Comparison of ENCODE assay signal across 30 mouse cellular contexts in the genomic region with DNA sequence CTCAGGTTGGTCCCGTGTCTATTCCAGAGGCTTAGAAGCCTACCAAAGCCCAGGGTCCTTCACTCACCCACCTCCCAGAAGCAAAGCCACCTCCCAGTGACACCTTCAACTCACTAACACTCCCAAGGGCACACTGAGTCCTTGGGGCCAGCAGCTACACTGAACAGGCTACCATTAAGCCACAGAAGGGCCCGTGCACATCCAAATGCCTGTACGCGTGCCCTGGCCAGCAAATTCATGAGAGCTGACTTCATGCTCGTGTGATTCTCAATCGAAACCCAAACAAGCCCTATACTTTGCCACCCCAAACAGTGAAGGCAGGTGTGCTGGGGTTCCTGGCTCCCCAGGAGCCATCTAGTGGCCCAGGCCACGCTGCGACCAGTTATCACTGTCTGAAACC. TPM values are rescaled to one million over a fixed set of nuclear protein-coding genes. Genes with fewer than 3 reads are reported as not detected.
A peak's percentile ranks its signal among the peaks of the same experiment; 100 is the strongest.
DNase-seq lines count a peak whose midpoint lies in the region; ATAC-seq and TF ChIP-seq lines count a peak whose summit lies in the region.
"Had no signal": no experiment of that assay in that cellular context is flagged by ENCODE, and none has a peak within 500 bp of the region (broad histone marks: within the 10 kb centered on the region; RNA-seq: fewer than 3 reads in every experiment).

No protein-coding gene starts in this region.

- no peak overlapping the region for H3K4me3 ChIP-seq in forebrain, embryonic 16.5 days (replicated peaks; ENCODE audit: low read length)
- H3K4me3 ChIP-seq in forebrain, embryonic 14.5 days (ENCODE audit: low read depth, low read length), result no peak overlapping the region
- no peak overlapping the region for H3K4me3 ChIP-seq in kidney, adult 2 months (ENCODE audit: insufficient read depth, low read depth, low read length)
- H3K4me3 ChIP-seq in limb, embryonic 13.5 days, result no peak overlapping the region
- H3K4me3 ChIP-seq in limb, embryonic 14.5 days (replicated peaks; ENCODE audit: low read length), result no peak overlapping the region
- H3K4me3 ChIP-seq: embryonic facial prominence, embryonic 12.5 days; forebrain, embryonic 10.5 days; heart, embryonic 10.5 days; heart, embryonic 15.5 days; hindbrain, embryonic 12.5 days; liver, embryonic 13.5 days; megakaryocyte, embryonic 14.5 days; midbrain, embryonic 12.5 days had no signal

- WGBS in forebrain, embryonic 16.5 days, result 67% methylated on average over 8 of the region's 8 CpGs
- WGBS in forebrain, embryonic 14.5 days, result 68% methylated on average over 8 of the region's 8 CpGs
- 65% methylated on average over 8 of the region's 8 CpGs for WGBS in kidney, adult 2 months
- WGBS in limb, embryonic 13.5 days, result 62% methylated on average over 8 of the region's 8 CpGs
- 68% methylated on average over 8 of the region's 8 CpGs for WGBS in limb, embryonic 14.5 days

- TF ChIP-seq CTCF in kidney, adult 2 months (conservative IDR thresholded peaks at IDR 0.05; ENCODE audit: insufficient read depth, insufficient read length, low read depth, low read length), result no peak

- peaks cover 49% of the 10 kb centered on the region for H3K4me1 ChIP-seq in forebrain, embryonic 16.5 days (replicated peaks; ENCODE audit: control insufficient read depth, insufficient read depth, low read length)
- peaks cover 21% of the 10 kb centered on the region for H3K4me1 ChIP-seq in forebrain, embryonic 14.5 days (ENCODE audit: control insufficient read depth, insufficient read depth, low read length)
- H3K4me1 ChIP-seq in kidney, adult 2 months (ENCODE audit: control insufficient read depth, insufficient read depth, low read length), result peaks cover 6% of the 10 kb centered on the region; the same call in 1 of the 2 replicates
- H3K4me1 ChIP-seq in limb, embryonic 13.5 days, result peaks cover 37% of the 10 kb centered on the region
- H3K4me1 ChIP-seq in limb, embryonic 14.5 days (ENCODE audit: control insufficient read depth, insufficient read depth, low read length), result peaks cover 23% of the 10 kb centered on the region
- H3K4me1 ChIP-seq: liver, embryonic 13.5 days had no signal

- no peak for ATAC-seq in forebrain, embryonic 16.5 days
- ATAC-seq in forebrain, embryonic 14.5 days, result no peak
- ATAC-seq in limb, embryonic 13.5 days (ENCODE audit: low FRiP score, low read depth), result no peak
- ATAC-seq in limb, embryonic 14.5 days (ENCODE audit: low FRiP score, low read depth), result no peak
- ATAC-seq: intestine, postnatal 0 days; lung, postnatal 0 days had no signal

- no peaks in the 10 kb centered on the region for H3K9me3 ChIP-seq in forebrain, embryonic 16.5 days (ENCODE audit: control insufficient read depth, low read length)
- no peaks in the 10 kb centered on the region for H3K9me3 ChIP-seq in forebrain, embryonic 14.5 days (replicated peaks; ENCODE audit: control insufficient read depth, low read length)
- H3K9me3 ChIP-seq in limb, embryonic 13.5 days, result no peaks in the 10 kb centered on the region
- H3K9me3 ChIP-seq in limb, embryonic 14.5 days (ENCODE audit: control insufficient read depth, low read length), result no peaks in the 10 kb centered on the region
- H3K9me3 ChIP-seq: embryonic facial prominence, embryonic 12.5 days; forebrain, embryonic 10.5 days; heart, embryonic 10.5 days; heart, embryonic 15.5 days; hindbrain, embryonic 12.5 days; liver, embryonic 13.5 days; megakaryocyte, embryonic 14.5 days; midbrain, embryonic 12.5 days had no signal

- H3K27me3 ChIP-seq in forebrain, embryonic 16.5 days (replicated peaks; ENCODE audit: control insufficient read depth, insufficient read depth, low read length), result no peaks in the 10 kb centered on the region
- H3K27me3 ChIP-seq in forebrain, embryonic 14.5 days (replicated peaks; ENCODE audit: control insufficient read depth, insufficient read depth, low read length), result no peaks in the 10 kb centered on the region
- H3K27me3 ChIP-seq in kidney, adult 2 months (replicated peaks; ENCODE audit: control insufficient read depth, insufficient read depth, low read length), result no peaks in the 10 kb centered on the region
- H3K27me3 ChIP-seq in limb, embryonic 13.5 days, result peaks cover 35% of the 10 kb centered on the region
- H3K27me3 ChIP-seq in limb, embryonic 14.5 days (ENCODE audit: control insufficient read depth, insufficient read depth, low read length), result no peaks in the 10 kb centered on the region

- no peak for TF ChIP-seq POLR2A in kidney, adult 2 months (IDR thresholded peaks at IDR 0.05; ENCODE audit: low read depth, low read length)
- TF ChIP-seq POLR2A in limb, embryonic 14.5 days (IDR thresholded peaks at IDR 0.05; ENCODE audit: borderline replicate concordance, extremely low read depth, insufficient read depth, insufficient read length), result no peak

- no peaks in the 10 kb centered on the region for H3K36me3 ChIP-seq in forebrain, embryonic 16.5 days (ENCODE audit: control insufficient read depth, insufficient read depth)
- no peaks in the 10 kb centered on the region for H3K36me3 ChIP-seq in forebrain, embryonic 14.5 days (ENCODE audit: control insufficient read depth, insufficient read depth, low read length)
- no peaks in the 10 kb centered on the region for H3K36me3 ChIP-seq in kidney, adult 2 months (ENCODE audit: control insufficient read depth, insufficient read depth, low read length)
- no peaks in the 10 kb centered on the region for H3K36me3 ChIP-seq in limb, embryonic 13.5 days
- no peaks in the 10 kb centered on the region for H3K36me3 ChIP-seq in limb, embryonic 14.5 days (ENCODE audit: control insufficient read depth, insufficient read depth, low read length)
- H3K36me3 ChIP-seq: embryonic facial prominence, embryonic 12.5 days; forebrain, embryonic 10.5 days; heart, embryonic 10.5 days; heart, embryonic 15.5 days; hindbrain, embryonic 12.5 days; liver, embryonic 13.5 days; midbrain, embryonic 12.5 days had no signal

- no peak for DNase-seq in forebrain, embryonic 14.5 days (ENCODE audit: low spot score)
- no peak for DNase-seq in kidney, adult 2 months
- DNase-seq in kidney, postnatal 10 days, result no peak
- DNase-seq in limb, embryonic 14.5 days (ENCODE audit: low spot score), result no peak
- DNase-seq: adrenal gland, postnatal 25 days; B cell, adult 2 months; cerebellum, adult 11-12 months; cerebellum, postnatal 25 days; gastrocnemius, postnatal 14 days; heart, postnatal 36 days; layer of hippocampus, adult 9-11 months; liver, embryonic 13.5 days; lung, adult 18-20 months; lung, postnatal 4 days; right cerebral cortex, adult 18-20 months; spleen, adult 18-20 months; thymus, adult 2 months; thymus, postnatal 4 days had no signal

- H3K9ac ChIP-seq in forebrain, embryonic 16.5 days (replicated peaks; ENCODE audit: low read depth, low read length), result no peak overlapping the region
- H3K9ac ChIP-seq in forebrain, embryonic 14.5 days (ENCODE audit: low read length), result no peak overlapping the region
- no peak overlapping the region for H3K9ac ChIP-seq in limb, embryonic 13.5 days
- H3K9ac ChIP-seq in limb, embryonic 14.5 days (ENCODE audit: low read depth, low read length, severe bottlenecking), result peak overlapping the region; percentile 21; the same call in 1 of the 2 replicates
- H3K9ac ChIP-seq: embryonic facial prominence, embryonic 12.5 days; heart, embryonic 15.5 days; hindbrain, embryonic 12.5 days; liver, embryonic 13.5 days; midbrain, embryonic 12.5 days had no signal

- H3K27ac ChIP-seq in forebrain, embryonic 16.5 days (ENCODE audit: low read length), result peak overlapping the region; percentile 8; the same call in 1 of the 2 replicates
- no peak overlapping the region for H3K27ac ChIP-seq in forebrain, embryonic 14.5 days (ENCODE audit: low read depth, low read length)
- H3K27ac ChIP-seq in kidney, adult 2 months (ENCODE audit: insufficient read depth, low read depth, low read length), result peak overlapping the region; percentile 88
- peak overlapping the region; percentile 73 for H3K27ac ChIP-seq in limb, embryonic 13.5 days
- H3K27ac ChIP-seq in limb, embryonic 14.5 days (replicated peaks; ENCODE audit: low read depth, low read length), result peak overlapping the region; percentile 75
- H3K27ac ChIP-seq: embryonic facial prominence, embryonic 12.5 days; forebrain, embryonic 10.5 days; heart, embryonic 10.5 days; heart, embryonic 15.5 days; hindbrain, embryonic 12.5 days; kidney, postnatal 0 days; liver, embryonic 13.5 days; midbrain, embryonic 12.5 days had no signal

- no peak overlapping the region for H3K4me2 ChIP-seq in forebrain, embryonic 16.5 days (ENCODE audit: low read length)
- no peak overlapping the region for H3K4me2 ChIP-seq in forebrain, embryonic 14.5 days (ENCODE audit: low read length)
- H3K4me2 ChIP-seq in limb, embryonic 13.5 days (replicated peaks), result peak overlapping the region; percentile 27; the same call in 1 of the 2 replicates
- H3K4me2 ChIP-seq in limb, embryonic 14.5 days (replicated peaks; ENCODE audit: low read depth, low read length, severe bottlenecking), result 0 out of 2 replicates have a peak overlapping the region, but pooled peaks have one; percentile 1
- H3K4me2 ChIP-seq: embryonic facial prominence, embryonic 12.5 days; heart, embryonic 15.5 days; hindbrain, embryonic 12.5 days; liver, embryonic 13.5 days; midbrain, embryonic 12.5 days had no signal

RNA-seq across cellular contexts. Expression of a gene that starts 3.6 kb away (rescaled TPM):
- 156 and 181 TPM in 2 replicates for polyA plus RNA-seq in forebrain, embryonic 16.5 days (2015; fragmentation: Nextera tagmentation; extraction: Ambion mirVana)
- 170 and 177 TPM in 2 replicates for polyA plus RNA-seq in forebrain, embryonic 14.5 days (2014; fragmentation: Nextera tagmentation; extraction: Ambion mirVana)
- polyA plus RNA-seq in kidney, adult 2 months (2012; rRNA removed), result 12.4 and 15.9 TPM in 2 replicates
- polyA plus RNA-seq in limb, embryonic 13.5 days (2015; fragmentation: Nextera tagmentation; extraction: Ambion mirVana), result 51.2 and 51.3 TPM in 2 replicates
- 91.5 and 93.6 TPM in 2 replicates for polyA plus RNA-seq in limb, embryonic 14.5 days (2012; rRNA removed)
- polyA plus RNA-seq in limb, embryonic 14.5 days (2014; fragmentation: Nextera tagmentation; extraction: Ambion mirVana), result 52.7 and 59.6 TPM in 2 replicates

RNA-seq across cellular contexts. Expression of a gene that starts 34.1 kb away (rescaled TPM):
- polyA plus RNA-seq in forebrain, embryonic 16.5 days (2015; fragmentation: Nextera tagmentation; extraction: Ambion mirVana), result 20.5 and 20.8 TPM in 2 replicates
- 10.6 and 13.8 TPM in 2 replicates for polyA plus RNA-seq in forebrain, embryonic 14.5 days (2014; fragmentation: Nextera tagmentation; extraction: Ambion mirVana)
- polyA plus RNA-seq in kidney, adult 2 months (2012; rRNA removed), result 20.2 and 27.5 TPM in 2 replicates
- 31.6 and 33.3 TPM in 2 replicates for polyA plus RNA-seq in limb, embryonic 13.5 days (2015; fragmentation: Nextera tagmentation; extraction: Ambion mirVana)
- polyA plus RNA-seq in limb, embryonic 14.5 days (2012; rRNA removed), result 56.2 and 57.0 TPM in 2 replicates
- 21.3 and 23.1 TPM in 2 replicates for polyA plus RNA-seq in limb, embryonic 14.5 days (2014; fragmentation: Nextera tagmentation; extraction: Ambion mirVana)

RNA-seq across cellular contexts. Expression of a gene that starts 43.4 kb away (rescaled TPM):
- 107 and 109 TPM in 2 replicates for polyA plus RNA-seq in forebrain, embryonic 16.5 days (2015; fragmentation: Nextera tagmentation; extraction: Ambion mirVana)
- 111 and 112 TPM in 2 replicates for polyA plus RNA-seq in forebrain, embryonic 14.5 days (2014; fragmentation: Nextera tagmentation; extraction: Ambion mirVana)
- 40.2 and 47.6 TPM in 2 replicates for polyA plus RNA-seq in kidney, adult 2 months (2012; rRNA removed)
- 120 and 128 TPM in 2 replicates for polyA plus RNA-seq in limb, embryonic 13.5 days (2015; fragmentation: Nextera tagmentation; extraction: Ambion mirVana)
- polyA plus RNA-seq in limb, embryonic 14.5 days (2012; rRNA removed), result 81.0 and 82.5 TPM in 2 replicates
- 94.3 TPM in 2 replicates for polyA plus RNA-seq in limb, embryonic 14.5 days (2014; fragmentation: Nextera tagmentation; extraction: Ambion mirVana)

Comparison
In these comparisons a context has a peak if more than half of its experiments do, and no peak if none do; other contexts are left out.
1. H3K4me2 ChIP-seq: peak in limb, embryonic 13.5 days (single experiment) and limb, embryonic 14.5 days (single experiment); none in forebrain, embryonic 16.5 days (single experiment) and forebrain, embryonic 14.5 days (single experiment).